Mouse (Mus musculus) olfactory bulb, adult 2 months (tissue): Measurements from ENCODE around the gene Gm45021.

Source experiments
- CTCF ChIP-seq: fragments of 200-500 bp; IDR thresholded peaks from 2 replicates; pipeline ENCODE4 v1.5.1; 2012; ENCODE audit warnings: low read depth, mild to moderate bottlenecking, low read length, moderate library complexity; ENCODE audit not compliant: insufficient read depth
- POLR2A ChIP-seq: fragments of 200-500 bp; IDR thresholded peaks from 2 replicates; pipeline ENCODE4 v1.6.1; 2012; ENCODE audit warnings: mild to moderate bottlenecking, low read depth, low read length, moderate library complexity; ENCODE audit not compliant: insufficient read depth

GRCm38 (mm10) chr6:48642764-48643292, 53.4 kb downstream of the Gm45021 start:
- TF ChIP-seq CTCF (no peak), POLR2A (no peak)
